Mouse (Mus musculus) lung, embryonic 16.5 days (tissue): ENCODE measurements around the gene AI481877. TPM values are rescaled to one million over a fixed set of nuclear protein-coding genes. Genes with fewer than 3 reads are reported as not detected.
A peak's percentile ranks its signal among the peaks of the same experiment; 100 is the strongest.

Experiments used
- ATAC-seq: fragments of 200-750 bp; cut with Nextera tagmentation; 2 replicates; pipeline ENCODE4 v1.8.0; 2017; ENCODE audit warnings: low read depth, mild to moderate bottlenecking, moderate library complexity
- H3K27ac ChIP-seq: fragments of 300-500 bp; sonication (generic); 2 replicates; pipeline ENCODE4 v1.5.1; 2014; ENCODE audit warnings: mild to moderate bottlenecking, control low read depth, low read length
- H3K27me3 ChIP-seq: fragments of 300-500 bp; sonication (generic); 2 replicates; pipeline ENCODE4 v1.6.1; 2014; ENCODE audit warnings: low read depth, low read length, mixed read lengths; ENCODE audit not compliant: control insufficient read depth, insufficient read depth
- H3K36me3 ChIP-seq: fragments of 300-500 bp; sonication (generic); 2 replicates; pipeline ENCODE4 v1.6.1; 2014; ENCODE audit warnings: low read length; ENCODE audit not compliant: control insufficient read depth, insufficient read depth
- H3K4me1 ChIP-seq: fragments of 300-500 bp; sonication (generic); replicated peaks from 2 replicates; pipeline ENCODE4 v1.6.1; 2014; ENCODE audit warnings: low read length, mixed read lengths; ENCODE audit not compliant: control insufficient read depth, insufficient read depth
- H3K4me2 ChIP-seq: fragments of 300-500 bp; sonication (generic); 2 replicates; pipeline ENCODE4 v1.6.1; 2014; ENCODE audit warnings: low read depth, low read length, control low read depth
- H3K4me3 ChIP-seq: fragments of 300-500 bp; sonication (generic); 2 replicates; pipeline ENCODE4 v1.5.1; 2014; ENCODE audit warnings: mild to moderate bottlenecking, low read length, control low read depth
- H3K9ac ChIP-seq: fragments of 300-500 bp; sonication (generic); 2 replicates; pipeline ENCODE4 v1.6.1; 2014; ENCODE audit warnings: low read length, control low read depth
- H3K9me3 ChIP-seq: fragments of 300-500 bp; sonication (generic); 2 replicates; pipeline ENCODE4 v1.6.1; 2016; ENCODE audit warnings: low read length; ENCODE audit not compliant: control insufficient read depth
- WGBS: fragments of 180-500 bp; shearing (Covaris S2); extraction: QIAGEN DNeasy Blood & Tissue Kit; methylation state at CpG from one replicate; pipeline ENCODE4 v1.1.7; 2014; 5-methylcytosine and 5-hydroxymethylcytosine counted together
- polyA plus RNA-seq: library from polyadenylated mRNA; unstranded; fragments of >200 nt; fragmentation: Nextera tagmentation; extraction: Ambion mirVana; gene quantifications from 2 replicates; pipeline ENCODE4 v1.2.1, GENCODE M21; 2015

AI481877 gene
- polyA plus RNA-seq, 1 experiment from 2014 or later: not detected

DNA sequence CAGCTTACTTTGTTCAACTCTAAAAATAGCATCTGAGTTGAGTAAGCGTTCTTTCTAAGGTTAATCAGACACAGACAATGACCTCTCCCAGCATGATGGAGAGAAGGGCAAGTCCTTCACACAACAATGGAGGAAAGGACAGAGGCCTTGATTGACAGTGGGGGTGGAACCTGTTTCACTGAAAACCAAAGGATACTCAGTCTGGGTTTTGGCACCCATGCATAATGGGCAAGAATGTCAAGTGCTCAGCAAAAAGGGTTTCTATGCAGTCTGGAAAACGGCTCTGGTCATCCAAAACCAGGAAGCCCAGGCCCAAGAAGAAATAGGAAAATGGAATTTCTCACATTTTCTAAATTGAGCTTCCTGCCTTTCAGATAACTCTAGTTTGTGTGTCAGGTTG lies 33.8 kb upstream of the AI481877 start:
- Histone ChIP-seq H3K27me3 (no peaks in the 10 kb centered on the region), H3K27ac (no peak overlapping the region), H3K4me3 (no peak overlapping the region), H3K4me2 (no peak overlapping the region), H3K36me3 (no peaks in the 10 kb centered on the region), H3K9ac (no peak overlapping the region), H3K9me3 (no peaks in the 10 kb centered on the region), H3K4me1 (no peaks in the 10 kb centered on the region)
- 47% methylated on average over 2 of the region's 2 CpGs for WGBS
- ATAC-seq: no peak

GRCm38 (mm10) chr4:59169981-59170380 lies 31.2 kb upstream of the AI481877 start:
- WGBS: 71% methylated on average over 5 of the region's 5 CpGs
- Histone ChIP-seq H3K27ac (no peak overlapping the region), H3K9me3 (no peaks in the 10 kb centered on the region), H3K36me3 (no peaks in the 10 kb centered on the region), H3K4me3 (no peak overlapping the region), H3K27me3 (no peaks in the 10 kb centered on the region), H3K4me1 (no peaks in the 10 kb centered on the region), H3K9ac (no peak overlapping the region), H3K4me2 (no peak overlapping the region)
- no peak for ATAC-seq

DNA sequence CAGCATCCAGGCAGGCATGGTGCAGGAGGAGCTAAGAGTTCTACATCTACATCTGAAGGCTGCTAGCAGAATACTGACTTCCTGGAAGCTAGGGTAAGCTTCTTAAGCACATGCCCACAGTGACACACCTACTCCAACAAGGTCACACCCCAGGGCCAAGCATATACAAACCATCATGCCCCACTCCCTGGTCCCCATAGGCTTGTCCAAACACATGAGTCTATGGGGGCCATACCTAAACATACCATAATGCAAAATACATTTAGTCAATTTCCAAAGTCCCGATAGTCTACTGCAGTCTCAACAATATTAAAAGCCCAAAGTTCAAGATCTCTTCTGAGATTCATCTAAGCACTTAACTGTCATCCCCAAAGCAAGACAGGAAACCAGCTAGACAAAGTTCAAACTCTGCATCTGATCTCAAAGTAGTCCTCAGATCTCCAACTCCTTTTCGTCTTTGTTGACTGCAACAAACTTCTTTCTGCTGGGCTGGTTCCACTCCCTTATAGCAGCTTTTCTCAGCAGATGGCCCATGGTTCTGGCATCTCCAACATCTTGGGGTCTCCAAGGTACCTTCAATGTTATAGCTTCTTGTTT lies 28.6 kb upstream of the AI481877 start:
- Histone ChIP-seq H3K36me3 (no peaks in the 10 kb centered on the region), H3K9me3 (no peaks in the 10 kb centered on the region), H3K4me3 (no peak overlapping the region), H3K9ac (no peak overlapping the region), H3K4me2 (no peak overlapping the region), H3K27ac (no peak overlapping the region), H3K4me1 (no peaks in the 10 kb centered on the region), H3K27me3 (no peaks in the 10 kb centered on the region)
- WGBS: 87% methylated on average over 2 of the region's 2 CpGs
- no peak for ATAC-seq

- no peak for ATAC-seq
- Histone ChIP-seq H3K9me3 (no peaks in the 10 kb centered on the region), H3K4me1 (0 out of 2 replicates have a peak, but pooled peaks cover 2% of the 10 kb centered on the region), H3K36me3 (no peaks in the 10 kb centered on the region), H3K4me2 (no peak overlapping the region), H3K4me3 (no peak overlapping the region), H3K9ac (no peak overlapping the region), H3K27ac (no peak overlapping the region), H3K27me3 (no peaks in the 10 kb centered on the region)
- WGBS: 80% methylated on average over 2 of the region's 2 CpGs
Measured at GRCm38 (mm10) chr4:59164034-59164433, 25.3 kb upstream of the AI481877 start.

DNA sequence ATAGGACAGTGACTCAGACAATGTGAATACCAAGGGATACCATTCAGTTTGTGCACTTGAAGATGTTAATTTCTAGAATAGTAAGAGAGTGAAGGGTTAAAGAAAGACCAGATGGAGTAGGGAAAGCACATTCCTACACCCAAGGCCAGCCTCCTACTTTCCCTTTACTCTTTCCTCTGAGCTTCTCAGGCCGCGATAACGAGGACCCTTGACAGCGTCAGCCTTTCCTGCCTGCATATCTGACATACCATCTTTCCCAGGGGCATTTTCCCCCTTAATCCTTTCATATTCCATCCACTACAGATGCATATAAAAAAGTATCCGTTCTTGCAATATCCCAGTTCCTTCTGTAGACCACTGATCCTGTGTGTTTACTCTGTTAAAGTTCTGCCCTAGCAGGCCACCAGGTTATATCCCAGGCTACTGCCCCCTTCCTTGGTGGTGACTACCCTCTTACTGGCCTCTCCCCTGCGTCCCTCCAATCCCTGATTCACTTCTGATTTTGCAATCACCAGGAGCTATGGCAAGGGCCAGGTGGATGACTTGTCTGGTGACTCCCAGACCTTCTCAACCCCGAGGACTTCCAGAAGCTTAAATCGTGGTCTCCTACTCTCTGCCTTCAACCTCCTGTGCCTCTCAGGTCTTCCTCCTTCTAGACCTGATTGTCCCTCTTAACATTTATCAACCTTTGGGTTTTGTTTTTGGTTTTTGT lies 22.3 kb upstream of the AI481877 start:
- ATAC-seq: peak; percentile 91
- no peak overlapping the region for H3K4me2 ChIP-seq
- H3K9ac ChIP-seq: no peak overlapping the region
- 38% methylated on average over 8 of the region's 8 CpGs for WGBS
- peak overlapping the region; percentile 57 for H3K27ac ChIP-seq
- H3K27me3 ChIP-seq: no peaks in the 10 kb centered on the region
- H3K9me3 ChIP-seq: no peaks in the 10 kb centered on the region
- H3K4me3 ChIP-seq: no peak overlapping the region
- H3K4me1 ChIP-seq: peaks cover 10% of the 10 kb centered on the region
- H3K36me3 ChIP-seq: no peaks in the 10 kb centered on the region

- Histone ChIP-seq H3K36me3 (no peaks in the 10 kb centered on the region), H3K4me3 (no peak overlapping the region), H3K4me1 (peaks cover 10% of the 10 kb centered on the region), H3K27ac (peak overlapping the region; percentile 57), H3K9me3 (no peaks in the 10 kb centered on the region), H3K9ac (no peak overlapping the region), H3K4me2 (no peak overlapping the region), H3K27me3 (no peaks in the 10 kb centered on the region)
- no peak for ATAC-seq
- 72% methylated on average over 5 of the region's 5 CpGs for WGBS
Measured at GRCm38 (mm10) chr4:59160289-59160688, 21.5 kb upstream of the AI481877 start.

GRCm38 (mm10) chr4:59157654-59158053 lies 18.9 kb upstream of the AI481877 start:
- Histone ChIP-seq H3K9ac (no peak overlapping the region), H3K9me3 (no peaks in the 10 kb centered on the region), H3K36me3 (no peaks in the 10 kb centered on the region), H3K4me2 (no peak overlapping the region), H3K4me1 (peaks cover 10% of the 10 kb centered on the region), H3K4me3 (no peak overlapping the region), H3K27ac (no peak overlapping the region), H3K27me3 (no peaks in the 10 kb centered on the region)
- WGBS: 54% methylated on average over 2 of the region's 2 CpGs
- ATAC-seq: no peak

- no peaks in the 10 kb centered on the region for H3K36me3 ChIP-seq
- H3K9ac ChIP-seq: no peak overlapping the region
- peak; percentile 24; the same call in 1 of the 2 replicates for ATAC-seq
- H3K4me1 ChIP-seq: peaks cover 10% of the 10 kb centered on the region
- H3K27ac ChIP-seq: no peak overlapping the region
- no peaks in the 10 kb centered on the region for H3K9me3 ChIP-seq
- H3K4me3 ChIP-seq: no peak overlapping the region
- H3K27me3 ChIP-seq: no peaks in the 10 kb centered on the region
- 14% methylated on average over 7 of the region's 7 CpGs for WGBS
- no peak overlapping the region for H3K4me2 ChIP-seq
Measured at GRCm38 (mm10) chr4:59156897-59157592, 18.3 kb upstream of the AI481877 start.

DNA sequence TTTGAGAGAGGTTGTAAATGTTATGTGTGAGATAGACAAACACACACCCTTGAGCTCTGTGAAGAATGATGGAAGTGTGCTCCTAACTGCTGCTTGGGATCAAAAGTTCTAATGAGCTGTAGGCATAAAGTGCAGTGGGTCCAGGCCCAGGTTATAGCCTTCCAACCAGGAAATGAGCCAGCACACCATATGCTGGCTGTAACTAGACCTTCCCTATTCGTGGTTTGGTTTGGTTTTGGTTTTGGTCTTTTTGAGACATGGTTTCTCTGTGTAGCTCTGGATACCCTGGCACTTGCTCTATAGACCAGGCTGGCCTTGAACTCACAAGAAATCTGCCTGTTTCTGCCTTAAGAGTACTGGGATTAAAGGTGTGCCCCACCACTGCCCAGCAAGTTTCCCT lies 13.2 kb upstream of the AI481877 start:
- H3K27ac ChIP-seq: no peak overlapping the region
- H3K27me3 ChIP-seq: no peaks in the 10 kb centered on the region
- no peak overlapping the region for H3K9ac ChIP-seq
- H3K36me3 ChIP-seq: no peaks in the 10 kb centered on the region
- 63% methylated on average over 1 of the region's 1 CpGs for WGBS
- no peak overlapping the region for H3K4me2 ChIP-seq
- no peaks in the 10 kb centered on the region for H3K9me3 ChIP-seq
- H3K4me3 ChIP-seq: no peak overlapping the region
- no peak for ATAC-seq
- H3K4me1 ChIP-seq: peaks cover under 1% of the 10 kb centered on the region; the same call in 1 of the 2 replicates
